Mouse (Mus musculus): ENCODE data around the gene Dek. TPM values are rescaled to one million over a fixed set of nuclear protein-coding genes. Genes with fewer than 3 reads are reported as not detected.
A peak's percentile ranks its signal among the peaks of the same experiment; 100 is the strongest.

The Dek gene
- polyA plus RNA-seq, 1 experiment from 2014 or later, result 332 TPM

DNA sequence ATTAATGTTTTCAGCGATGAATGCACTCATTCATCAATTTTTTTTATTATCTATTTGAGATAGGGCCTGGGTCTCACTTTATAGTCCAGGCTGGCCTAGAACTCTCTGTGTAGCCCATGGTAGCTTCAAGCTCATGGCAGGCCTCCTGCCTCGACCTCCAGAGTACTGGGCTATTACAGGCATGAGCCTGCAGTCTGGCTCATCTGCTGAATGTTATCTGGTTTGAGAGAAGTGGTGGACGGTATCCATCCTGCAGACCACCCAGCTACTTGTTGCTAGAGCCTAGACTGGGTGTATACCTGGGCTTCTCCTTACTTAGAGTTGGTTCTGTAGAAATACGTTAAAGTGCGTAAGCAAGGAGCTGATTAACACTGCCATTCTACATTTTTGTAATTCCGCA is 39.0 kb downstream of the Dek start:
- H3K9me3 ChIP-seq (replicated peaks), result no peaks in the 10 kb centered on the region
- H3K27me3 ChIP-seq (ENCODE audit: low read depth, poor library complexity, severe bottlenecking), result no peaks in the 10 kb centered on the region
- H3K36me3 ChIP-seq, result peaks cover 37% of the 10 kb centered on the region
- no peak for DNase-seq (ENCODE audit: low spot score)
- H3K4me1 ChIP-seq, result peaks cover 4% of the 10 kb centered on the region; the same call in 1 of the 2 replicates
- 91% methylated on average over 6 of the region's 6 CpGs for WGBS
- no peak overlapping the region for H3K27ac ChIP-seq
- no peak overlapping the region for H3K4me3 ChIP-seq

DNA sequence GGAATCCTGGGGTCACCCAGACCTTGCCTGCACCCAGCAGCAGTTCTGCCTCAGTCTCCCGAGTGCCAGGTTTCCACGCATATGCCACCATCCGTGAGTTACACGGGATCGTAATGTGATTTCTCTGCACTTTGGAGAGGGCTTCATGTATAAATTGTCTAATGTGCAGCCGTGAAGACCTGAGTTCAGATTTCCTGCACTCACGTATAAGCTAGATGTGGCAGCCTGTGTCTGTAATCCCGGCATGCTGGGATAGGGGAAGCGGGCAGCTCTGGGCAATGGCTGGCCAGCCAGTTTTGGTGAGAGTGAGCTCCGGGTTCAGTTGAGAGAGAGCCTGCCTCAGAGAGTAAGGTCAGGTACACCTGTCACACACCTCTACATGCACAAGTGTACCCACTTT is 39.5 kb downstream of the Dek start:
- Histone ChIP-seq H3K36me3 (peaks cover 34% of the 10 kb centered on the region), H3K4me3 (no peak overlapping the region), H3K4me1 (peaks cover 4% of the 10 kb centered on the region; the same call in 1 of the 2 replicates), H3K9me3 (replicated peaks) (no peaks in the 10 kb centered on the region), H3K27ac (no peak overlapping the region), H3K27me3 (ENCODE audit: low read depth, poor library complexity, severe bottlenecking) (no peaks in the 10 kb centered on the region)
- DNase-seq (ENCODE audit: low spot score), result no peak
- 90% methylated on average over 10 of the region's 10 CpGs for WGBS

DNA sequence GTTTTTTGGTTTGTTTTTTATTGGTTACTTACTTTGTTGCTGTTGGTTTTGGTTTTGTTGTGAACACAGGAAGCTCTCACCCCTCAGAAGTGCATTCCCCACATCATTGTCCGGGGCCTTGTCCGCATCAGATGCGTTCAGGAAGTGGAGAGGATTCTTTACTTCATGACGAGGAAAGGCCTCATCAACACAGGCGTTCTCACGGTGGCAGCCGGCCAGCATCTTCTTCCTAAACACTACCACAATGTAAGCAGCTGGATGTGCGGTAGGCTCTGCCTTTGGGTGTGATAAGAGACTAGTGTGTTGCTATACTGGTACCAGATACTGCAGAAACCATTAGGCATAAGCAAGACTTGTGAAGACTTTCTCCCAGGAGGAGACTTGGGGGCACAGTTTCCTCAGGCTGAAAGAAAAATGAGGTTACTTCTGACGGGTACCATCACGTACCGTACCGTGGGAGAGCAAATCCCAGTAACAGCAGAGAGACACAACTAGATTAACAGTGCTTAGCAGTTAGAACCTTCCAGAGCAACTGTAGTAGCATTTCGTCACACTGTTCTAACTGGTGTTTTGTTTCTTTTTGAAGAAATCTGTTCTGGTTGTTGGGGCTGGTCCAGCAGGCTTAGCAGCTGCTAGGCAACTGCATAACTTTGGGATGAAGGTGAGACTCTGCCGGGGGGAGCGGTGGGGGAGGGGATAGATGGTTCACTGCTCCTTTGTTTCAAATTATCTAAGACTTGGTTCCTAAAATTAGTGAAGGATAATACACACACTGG is 41.8 kb downstream of the Dek start:
- H3K27ac ChIP-seq, result no peak overlapping the region
- H3K4me3 ChIP-seq, result no peak overlapping the region
- 91% methylated on average over 15 of the region's 15 CpGs for WGBS
- H3K9me3 ChIP-seq (replicated peaks), result no peaks in the 10 kb centered on the region
- H3K36me3 ChIP-seq, result peaks cover 49% of the 10 kb centered on the region
- H3K27me3 ChIP-seq (ENCODE audit: low read depth, poor library complexity, severe bottlenecking), result no peaks in the 10 kb centered on the region
- no peaks in the 10 kb centered on the region for H3K4me1 ChIP-seq
- DNase-seq (ENCODE audit: low spot score), result peak; percentile 23

DNA sequence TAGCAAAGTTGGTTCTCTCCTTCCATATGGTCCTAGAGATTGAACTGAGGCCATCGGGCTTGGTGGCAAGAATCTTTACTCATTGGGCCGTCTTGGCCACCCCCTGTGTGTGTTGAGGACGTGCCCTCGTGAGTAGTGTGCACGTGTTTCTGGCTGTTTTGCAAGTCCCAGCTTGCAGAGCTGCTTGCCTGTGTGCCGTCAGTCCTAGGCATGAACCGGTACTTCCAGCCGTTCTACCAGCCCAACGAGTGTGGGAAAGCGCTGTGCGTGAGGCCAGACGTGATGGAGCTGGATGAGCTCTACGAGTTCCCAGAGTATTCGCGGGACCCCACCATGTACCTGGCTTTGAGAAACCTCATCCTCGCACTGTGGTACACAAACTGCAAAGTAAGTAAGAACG is 43.2 kb downstream of the Dek start:
- no peaks in the 10 kb centered on the region for H3K4me1 ChIP-seq
- H3K27me3 ChIP-seq (ENCODE audit: low read depth, poor library complexity, severe bottlenecking), result no peaks in the 10 kb centered on the region
- H3K4me3 ChIP-seq, result no peak overlapping the region
- H3K9me3 ChIP-seq (replicated peaks), result no peaks in the 10 kb centered on the region
- DNase-seq (ENCODE audit: low spot score), result no peak
- no peak overlapping the region for H3K27ac ChIP-seq
- peaks cover 49% of the 10 kb centered on the region for H3K36me3 ChIP-seq
- 92% methylated on average over 17 of the region's 17 CpGs for WGBS

DNA sequence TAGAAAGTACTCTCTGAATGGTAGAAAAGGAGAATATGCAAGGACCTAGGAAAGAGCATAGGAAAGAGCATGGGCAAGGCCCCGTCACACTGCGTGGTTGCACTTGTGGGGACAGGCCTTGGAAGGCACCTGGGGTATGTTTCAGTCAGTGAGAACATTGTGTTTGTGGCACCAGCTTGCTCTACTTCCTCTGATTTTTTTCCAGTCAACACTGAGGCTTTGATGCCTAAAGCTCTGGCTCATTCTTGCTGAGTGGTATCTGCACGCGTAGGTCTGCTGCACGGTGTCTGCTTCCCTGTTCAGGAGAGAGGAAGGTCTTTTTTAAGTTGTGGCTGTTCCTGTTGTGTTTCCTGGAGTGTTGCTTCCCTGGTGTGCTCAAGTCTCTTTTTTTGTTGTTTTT is 49.2 kb downstream of the Dek start:
- Histone ChIP-seq H3K9me3 (replicated peaks) (no peaks in the 10 kb centered on the region), H3K4me1 (no peaks in the 10 kb centered on the region), H3K27me3 (ENCODE audit: low read depth, poor library complexity, severe bottlenecking) (no peaks in the 10 kb centered on the region), H3K4me3 (no peak overlapping the region), H3K36me3 (peaks cover 32% of the 10 kb centered on the region), H3K27ac (no peak overlapping the region)
- 96% methylated on average over 5 of the region's 5 CpGs for WGBS
- no peak for DNase-seq (ENCODE audit: low spot score)

DNA sequence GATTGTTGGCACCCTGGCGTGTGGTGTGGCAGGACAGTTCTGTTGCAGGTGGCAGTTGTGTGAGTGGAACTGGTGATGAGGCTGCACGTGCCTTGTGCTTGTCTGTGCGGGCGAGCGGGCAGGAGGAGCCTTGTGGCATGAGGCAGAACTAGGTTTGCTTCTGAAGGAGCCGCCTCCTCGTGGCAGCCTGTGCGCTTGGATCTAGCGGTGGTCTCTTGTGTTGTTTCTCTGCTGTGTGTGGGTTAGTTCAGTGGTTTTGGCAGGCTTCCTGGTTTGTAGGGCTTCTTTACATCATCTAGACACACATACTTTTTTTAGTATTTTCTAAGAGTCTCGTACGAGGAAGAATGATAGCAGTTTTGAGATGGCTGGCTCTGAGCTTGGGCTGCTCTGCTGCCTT is 49.9 kb downstream of the Dek start:
- H3K9me3 ChIP-seq (replicated peaks), result no peaks in the 10 kb centered on the region
- no peak overlapping the region for H3K4me3 ChIP-seq
- DNase-seq (ENCODE audit: low spot score), result no peak
- WGBS, result 94% methylated on average over 11 of the region's 11 CpGs
- no peaks in the 10 kb centered on the region for H3K4me1 ChIP-seq
- no peaks in the 10 kb centered on the region for H3K27me3 ChIP-seq (ENCODE audit: low read depth, poor library complexity, severe bottlenecking)
- H3K36me3 ChIP-seq, result peaks cover 34% of the 10 kb centered on the region
- H3K27ac ChIP-seq, result no peak overlapping the region

DNA sequence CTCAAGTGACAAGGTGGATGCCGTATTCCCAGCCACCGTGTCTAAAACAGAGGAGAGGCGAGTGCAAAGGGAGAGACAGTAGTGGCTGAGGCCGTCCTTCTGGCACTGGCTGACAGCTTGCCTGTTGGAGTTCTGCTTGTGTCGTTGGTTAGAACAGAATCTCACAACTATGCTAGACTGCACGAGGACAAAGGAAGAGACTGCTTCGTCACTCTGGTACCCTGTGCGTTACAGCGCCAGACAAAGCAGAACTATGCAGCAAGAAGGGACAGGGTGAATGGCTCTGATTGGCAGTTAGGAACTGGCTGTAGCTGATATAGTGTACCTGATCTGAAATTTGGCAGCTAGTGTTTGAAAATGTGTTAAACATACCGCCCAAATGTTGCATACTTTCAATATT is 52.0 kb downstream of the Dek start:
- Histone ChIP-seq H3K36me3 (peaks cover 41% of the 10 kb centered on the region), H3K27me3 (ENCODE audit: low read depth, poor library complexity, severe bottlenecking) (no peaks in the 10 kb centered on the region), H3K4me1 (no peaks in the 10 kb centered on the region), H3K4me3 (no peak overlapping the region), H3K27ac (no peak overlapping the region), H3K9me3 (replicated peaks) (no peaks in the 10 kb centered on the region)
- no peak for DNase-seq (ENCODE audit: low spot score)
- 86% methylated on average over 10 of the region's 10 CpGs for WGBS

DNA sequence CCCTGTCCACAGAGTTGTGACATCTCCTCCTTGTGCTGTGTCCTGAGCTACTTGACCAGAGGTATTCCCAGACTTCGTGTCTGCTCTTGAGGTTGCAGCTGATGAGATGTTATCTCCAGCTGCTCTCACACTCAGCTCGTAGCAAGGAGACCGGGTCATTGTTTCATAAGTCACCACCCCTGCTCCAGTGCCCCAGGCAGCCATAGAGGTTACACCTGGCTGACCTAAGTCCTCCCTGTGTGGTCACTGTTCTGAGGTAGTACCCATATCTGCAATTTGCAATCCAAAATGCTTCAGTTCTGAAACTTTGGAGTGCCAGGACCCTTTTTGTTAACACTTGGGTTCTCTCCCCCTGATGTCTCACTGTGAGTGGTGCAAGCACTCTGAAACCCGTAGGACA is 56.0 kb downstream of the Dek start:
- no peak for DNase-seq (ENCODE audit: low spot score)
- Histone ChIP-seq H3K4me3 (no peak overlapping the region), H3K9me3 (replicated peaks) (no peaks in the 10 kb centered on the region), H3K36me3 (peaks cover 43% of the 10 kb centered on the region), H3K27ac (no peak overlapping the region), H3K27me3 (ENCODE audit: low read depth, poor library complexity, severe bottlenecking) (0 out of 2 replicates have a peak, but pooled peaks cover 3% of the 10 kb centered on the region), H3K4me1 (no peaks in the 10 kb centered on the region)
- 81% methylated on average over 4 of the region's 4 CpGs for WGBS

DNA sequence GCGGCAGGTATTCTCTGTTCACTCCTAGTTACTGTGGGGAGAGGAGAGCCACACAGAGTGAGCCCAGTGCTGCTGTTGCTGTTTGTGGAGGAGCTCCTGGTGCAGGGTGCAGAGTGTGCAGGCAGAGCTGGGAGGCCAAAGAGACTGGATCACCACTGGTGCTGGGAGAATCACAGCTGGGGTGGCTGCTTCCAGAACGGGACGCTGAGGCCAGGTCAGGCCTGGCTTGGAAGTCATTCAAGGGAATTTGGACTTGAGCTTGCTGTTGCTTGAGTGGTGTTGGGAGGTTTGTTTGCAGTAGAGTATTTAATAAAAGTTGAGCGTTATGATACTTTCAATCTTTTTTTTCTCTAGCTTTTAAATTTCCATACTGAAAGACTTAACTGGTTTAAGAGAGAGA is 58.0 kb downstream of the Dek start:
- no peak for DNase-seq (ENCODE audit: low spot score)
- H3K27ac ChIP-seq, result no peak overlapping the region
- H3K27me3 ChIP-seq (ENCODE audit: low read depth, poor library complexity, severe bottlenecking), result peaks cover 11% of the 10 kb centered on the region; the same call in 1 of the 2 replicates
- no peaks in the 10 kb centered on the region for H3K9me3 ChIP-seq (replicated peaks)
- 97% methylated on average over 4 of the region's 4 CpGs for WGBS
- H3K36me3 ChIP-seq, result peaks cover 35% of the 10 kb centered on the region
- H3K4me1 ChIP-seq, result peaks cover 9% of the 10 kb centered on the region
- H3K4me3 ChIP-seq, result no peak overlapping the region

DNA sequence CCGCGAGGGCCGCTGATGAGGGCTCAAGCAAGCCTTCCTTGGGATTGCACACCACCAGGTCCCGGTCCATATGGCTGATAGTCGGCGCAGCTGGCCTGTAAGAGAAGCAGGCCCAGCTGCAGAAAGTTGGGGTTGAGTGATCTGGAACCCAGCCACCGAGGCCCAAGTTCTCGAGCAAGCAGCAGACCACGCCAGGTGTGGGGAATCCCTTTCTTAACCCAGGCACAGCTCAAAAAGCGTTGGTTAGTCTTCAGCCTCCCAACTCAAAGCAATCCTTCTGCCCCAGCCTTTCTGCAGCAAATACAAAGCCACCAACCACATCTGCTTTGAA is 61.4 kb downstream of the Dek start, which contains the start of gene Tpmt:
Gene Tpmt, minus strand, starts transcription at position 121 of the 331 bp plus-strand sequence.
- H3K27me3 ChIP-seq (ENCODE audit: low read depth, poor library complexity, severe bottlenecking), result peaks cover 11% of the 10 kb centered on the region; the same call in 1 of the 2 replicates
- no peaks in the 10 kb centered on the region for H3K9me3 ChIP-seq (replicated peaks)
- peak within 1 kb of the TSS; percentile 88 for H3K4me3 ChIP-seq
- peaks cover 13% of the 10 kb centered on the region for H3K4me1 ChIP-seq
- no peak for DNase-seq (ENCODE audit: low spot score)
- H3K27ac ChIP-seq, result peak within 1 kb of the TSS; percentile 87
- peaks cover 11% of the 10 kb centered on the region for H3K36me3 ChIP-seq
- 19% methylated on average over 10 of the region's 10 CpGs for WGBS

DNA sequence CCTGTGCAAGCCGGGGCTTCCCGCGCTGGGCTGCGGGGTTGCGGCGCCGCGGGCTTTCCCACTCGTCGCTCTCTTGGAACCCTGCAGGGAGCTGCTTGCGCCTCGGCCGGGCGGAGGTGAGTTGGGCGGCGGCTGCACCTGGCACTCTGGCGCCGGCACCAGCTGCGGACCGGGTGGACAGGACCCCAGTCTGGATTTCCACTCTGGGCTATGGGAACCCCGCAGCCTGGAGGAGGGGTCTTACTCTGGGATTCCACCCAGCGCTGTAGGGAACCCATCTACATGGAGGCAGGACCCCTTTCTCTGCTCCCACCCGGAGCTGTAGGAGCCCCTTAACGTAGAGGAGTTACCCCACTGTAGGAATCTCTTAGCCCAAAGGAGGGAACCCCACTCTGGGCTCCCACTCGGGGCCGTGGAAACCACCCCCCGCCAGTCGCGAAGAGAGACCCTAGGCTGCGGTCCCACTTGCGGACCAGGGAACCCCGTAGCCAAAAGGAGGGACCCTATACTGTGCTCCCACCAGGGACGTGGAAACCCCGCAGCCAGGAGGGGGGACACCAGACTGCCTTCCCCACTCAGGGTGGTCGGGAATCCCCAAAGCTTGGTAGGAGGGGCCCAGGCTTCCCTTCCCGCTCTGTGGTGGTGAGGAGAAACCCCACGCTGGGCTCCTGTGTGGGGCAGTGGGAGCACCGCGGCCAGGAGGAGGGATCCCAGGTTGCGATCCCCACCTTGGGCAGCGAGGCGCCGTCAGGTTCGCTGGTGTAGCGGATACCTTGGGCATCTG is 62.0 kb downstream of the Dek start:
- Histone ChIP-seq H3K4me1 (peaks cover 13% of the 10 kb centered on the region), H3K27ac (peak overlapping the region; percentile 87), H3K9me3 (replicated peaks) (no peaks in the 10 kb centered on the region), H3K4me3 (peak overlapping the region; percentile 88), H3K36me3 (peaks cover 6% of the 10 kb centered on the region), H3K27me3 (ENCODE audit: low read depth, poor library complexity, severe bottlenecking) (peaks cover 11% of the 10 kb centered on the region; the same call in 1 of the 2 replicates)
- 1% methylated on average over 45 of the region's 45 CpGs for WGBS
- peak; percentile 53 for DNase-seq (ENCODE audit: low spot score)

DNA sequence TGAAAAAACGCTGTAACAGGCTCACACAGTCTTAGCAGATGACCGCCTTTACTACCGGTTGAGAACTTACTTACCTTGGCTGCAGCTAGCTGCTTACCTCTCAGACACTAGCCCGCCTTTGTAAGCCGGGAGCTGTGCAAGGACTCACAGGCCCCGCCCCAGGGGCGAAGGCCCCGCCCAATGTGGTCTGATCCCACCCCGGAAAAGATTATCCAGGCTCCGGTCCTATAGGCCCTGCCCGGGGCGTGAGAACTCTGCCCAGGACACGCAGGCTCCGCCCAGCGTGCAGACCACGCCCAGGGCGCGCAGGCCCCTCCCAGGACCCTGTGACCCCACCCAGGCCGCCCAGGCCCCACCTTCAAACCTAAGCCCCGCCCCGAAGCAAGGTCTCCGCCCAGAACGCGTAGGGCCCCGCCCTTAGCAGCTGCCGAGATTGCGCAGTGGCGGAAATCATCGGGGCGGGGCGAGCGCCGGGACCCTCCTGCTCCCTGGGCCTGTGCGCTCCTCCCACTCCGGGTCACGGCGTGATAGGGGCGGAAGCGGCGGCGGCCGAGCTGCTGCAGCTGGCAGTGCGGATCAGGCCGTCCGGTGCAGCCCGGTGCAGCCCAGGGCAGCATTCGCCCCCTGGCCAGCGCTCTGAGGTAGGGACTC is 62.8 kb downstream of the Dek start, which contains the start of gene Kdm1b:
Gene Kdm1b, plus strand, starts transcription at position 470 of the 651 bp plus-strand sequence.
- Histone ChIP-seq H3K4me1 (peaks cover 13% of the 10 kb centered on the region), H3K27ac (peak within 1 kb of the TSS; percentile 87), H3K36me3 (no peaks in the 10 kb centered on the region), H3K9me3 (replicated peaks) (no peaks in the 10 kb centered on the region), H3K27me3 (ENCODE audit: low read depth, poor library complexity, severe bottlenecking) (peaks cover 11% of the 10 kb centered on the region; the same call in 1 of the 2 replicates), H3K4me3 (peak within 1 kb of the TSS; percentile 88)
- DNase-seq (ENCODE audit: low spot score), result peak; percentile 99
- under 1% methylated on average over 48 of the region's 48 CpGs for WGBS

Measured in limb, embryonic 10.5 days (tissue).